Mouse (Mus musculus) kidney, adult 2 months (tissue): ENCODE data around the gene Gsto1. TPM values are rescaled to one million over a fixed set of nuclear protein-coding genes. Genes with fewer than 3 reads are reported as not detected.

ENCODE experiments used
- DNase-seq: peaks from one replicate; pipeline ENCODE4 v3.0.0; 2021
- H3K27ac ChIP-seq: fragments of 200-500 bp; 2 replicates; pipeline ENCODE4 v1.5.1; 2012; ENCODE audit warnings: low read depth, low read length, control low read depth, inconsistent platforms; ENCODE audit not compliant: insufficient read depth
- H3K27me3 ChIP-seq: fragments of 200-500 bp; replicated peaks from 2 replicates; pipeline ENCODE4 v1.6.1; 2012; ENCODE audit warnings: mild to moderate bottlenecking, moderate library complexity, low read length, inconsistent platforms; ENCODE audit not compliant: control insufficient read depth, insufficient read depth
- H3K36me3 ChIP-seq: fragments of 200-500 bp; 2 replicates; pipeline ENCODE4 v1.6.1; 2012; ENCODE audit warnings: mild to moderate bottlenecking, moderate library complexity, low read length, inconsistent platforms; ENCODE audit not compliant: control insufficient read depth, insufficient read depth
- H3K4me1 ChIP-seq: fragments of 200-500 bp; 2 replicates; pipeline ENCODE4 v1.6.1; 2011; ENCODE audit warnings: low read length; ENCODE audit not compliant: control insufficient read depth, insufficient read depth
- H3K4me3 ChIP-seq: fragments of 200-500 bp; 2 replicates; pipeline ENCODE4 v1.5.1; 2011; ENCODE audit warnings: mild to moderate bottlenecking, low read depth, low read length, control low read depth; ENCODE audit not compliant: insufficient read depth
- CTCF ChIP-seq: fragments of 200-500 bp; conservative IDR thresholded peaks from 2 replicates; pipeline ENCODE4 v1.5.1; 2011; ENCODE audit warnings: low read depth, mild to moderate bottlenecking, control low read depth, low read length, moderate library complexity, mixed read lengths; ENCODE audit not compliant: insufficient read depth, insufficient read length
- POLR2A ChIP-seq: fragments of 200-500 bp; IDR thresholded peaks from one replicate; pipeline ENCODE4 v1.6.1; 2011; ENCODE audit warnings: low read depth, low read length, control low read depth
- WGBS: fragments of 180-500 bp; shearing (Covaris S2); methylation state at CpG from one replicate; pipeline ENCODE4 v1.1.7; 2018; 5-methylcytosine and 5-hydroxymethylcytosine counted together
- polyA plus RNA-seq: library from polyadenylated mRNA; depleted of rRNA; stranded (reverse); fragments of >200 nt; gene quantifications from 2 replicates; pipeline ENCODE4 v1.2.3, GENCODE M21; 2012; rRNA removed

Gsto1 gene
- polyA plus RNA-seq, 1 experiment = 85.1 TPM

GRCm38 (mm10) chr19:47913344-47913743 lies 58.6 kb downstream of the Gsto1 start:
- TF ChIP-seq POLR2A = no peak
- no peak for TF ChIP-seq CTCF
- H3K4me3 ChIP-seq = no peak overlapping the region
- WGBS = 87% methylated on average over 7 of the region's 7 CpGs
- H3K27ac ChIP-seq = no peak overlapping the region
- no peaks in the 10 kb centered on the region for H3K4me1 ChIP-seq
- DNase-seq = no peak
- no peaks in the 10 kb centered on the region for H3K27me3 ChIP-seq
- H3K36me3 ChIP-seq = no peaks in the 10 kb centered on the region

- 90% methylated on average over 4 of the region's 4 CpGs for WGBS
- H3K27ac ChIP-seq = no peak overlapping the region
- no peak for DNase-seq
- TF ChIP-seq POLR2A = no peak
- TF ChIP-seq CTCF = no peak
- no peaks in the 10 kb centered on the region for H3K36me3 ChIP-seq
- no peak overlapping the region for H3K4me3 ChIP-seq
- H3K27me3 ChIP-seq = no peaks in the 10 kb centered on the region
- H3K4me1 ChIP-seq = no peaks in the 10 kb centered on the region
These were observed 59.4 kb downstream of the Gsto1 start for GRCm38 (mm10) chr19:47914191-47914590.

Other genes with a start within 250 kb of the Gsto1 start
- gene Col17a1, start 162.9 kb upstream of the Gsto1 start, polyA plus RNA-seq = 0.27 and 0.54 TPM in 2 replicates
- gene Sfr1, start 123.3 kb upstream of the Gsto1 start, polyA plus RNA-seq = 34.7 and 46.9 TPM in 2 replicates
- 2.6 and 2.7 TPM in 2 replicates for gene Gsto2, start 10.6 kb downstream of the Gsto1 start, polyA plus RNA-seq
- 0.12 TPM in 1 of 2 replicates, not detected in the other for gene Cfap43, start 64.3 kb downstream of the Gsto1 start, polyA plus RNA-seq
- 6.4 and 8.0 TPM in 2 replicates for gene Itprip, start 64.3 kb downstream of the Gsto1 start, polyA plus RNA-seq
- gene Cfap58, start 82.7 kb downstream of the Gsto1 start, polyA plus RNA-seq = 0.05 TPM in 1 of 2 replicates, not detected in the other